Comparison of ENCODE assay signal across 8 mouse cellular contexts in genomic region chr11:103997385-103997784, GRCm38 (mm10). TPM values are rescaled to one million over a fixed set of nuclear protein-coding genes. Genes with fewer than 3 reads are reported as not detected.
DNase-seq lines count a peak whose midpoint lies in the region; ATAC-seq and TF ChIP-seq lines count a peak whose summit lies in the region.

No protein-coding gene starts in this region.

- no peaks in the 10 kb centered on the region for H3K79me2 ChIP-seq in C2C12 (ENCODE audit: control insufficient read depth, insufficient read depth)

- H3K36me3 ChIP-seq in C2C12 (ENCODE audit: control insufficient read depth, insufficient read depth): no peaks in the 10 kb centered on the region

- no peak for ATAC-seq in erythroblast, adult 5-6 weeks (replicated peaks; ENCODE audit: low FRiP score, poor library complexity, severe bottlenecking)

- H3K4me3 ChIP-seq in C2C12 (ENCODE audit: insufficient read depth, poor library complexity, severe bottlenecking): no peak overlapping the region

- H3ac ChIP-seq in C2C12 (ENCODE audit: control insufficient read depth, insufficient read length, low read depth): no peak overlapping the region

- peak; percentile 74 for DNase-seq in ES-CJ7 (ENCODE audit: low read depth, low spot score)
- peak; percentile 79 for DNase-seq in cerebellum, adult 11 months
- DNase-seq in frontal cortex, postnatal 10 days (ENCODE audit: low spot score in 2 of 2): peak; percentile 56 to 73
- peak; percentile 51 to 79 for DNase-seq in layer of hippocampus, adult 8-10 months (ENCODE audit: low spot score in 2 of 2)
- peak; percentile 25 for DNase-seq in lung, postnatal 25 days (ENCODE audit: low spot score)
- DNase-seq in skeletal muscle tissue, adult 2 months (ENCODE audit: low read depth, low spot score): peak; percentile 34

- no peaks in the 10 kb centered on the region for H3K27me3 ChIP-seq in C2C12 (ENCODE audit: control insufficient read depth, insufficient read depth, insufficient read length)

- TF ChIP-seq CTCF in C2C12 (IDR thresholded peaks at IDR 0.05; ENCODE audit: control insufficient read depth, insufficient read depth, insufficient read length): peak; percentile 71

- H3K79me3 ChIP-seq in C2C12 (ENCODE audit: low read depth): no peaks in the 10 kb centered on the region

TF ChIP-seq in C2C12, 6 proteins besides CTCF, POLR2A, EP300 and RAD21:
- no peak for TF ChIP-seq MYOD1 (IDR thresholded peaks at IDR 0.05; ENCODE audit: control insufficient read depth, insufficient read length, low read depth)
- no peak for TF ChIP-seq MYOG (IDR thresholded peaks at IDR 0.05; ENCODE audit: control insufficient read depth, extremely low read depth, insufficient read length)
- no peak for TF ChIP-seq CEBPB (IDR thresholded peaks at IDR 0.05; ENCODE audit: low read depth)
- no peak for TF ChIP-seq MAX (IDR thresholded peaks at IDR 0.05)
- TF ChIP-seq FOSL1 (IDR thresholded peaks at IDR 0.05; ENCODE audit: insufficient read depth, low read length, poor library complexity, severe bottlenecking): no peak
- TF ChIP-seq USF1 (IDR thresholded peaks at IDR 0.05; ENCODE audit: low read depth): no peak
TF ChIP-seq in C2C12: peak in this region for 0.

RNA-seq across cellular contexts. Expression of gene Arf2, which starts 30.8 kb away (rescaled TPM):
- polyA plus RNA-seq in C2C12 (2012; fragmentation: generic; extraction: Trizol): 27.9 TPM
- 10 to 100 TPM; 39.1 to 55.3 (median 42.5) TPM for total RNA-seq in layer of hippocampus, adult 8-10 months (2022)
- total RNA-seq in erythroblast, adult 5-6 weeks (2015; ENCODE audit: low replicate concordance): 7.5 and 9.4 TPM in 2 replicates
- total RNA-seq in erythroblast, adult 5-6 weeks (2017; ENCODE audit: low replicate concordance): 9.9 and 10.5 TPM in 2 replicates

RNA-seq across cellular contexts. Expression of gene Nsf, which starts 43.5 kb away (rescaled TPM):
- polyA plus RNA-seq in C2C12 (2012; fragmentation: generic; extraction: Trizol): 25.1 TPM
- 1,000 to 10,000 TPM; 1,076 to 1,216 (median 1,154) TPM for total RNA-seq in layer of hippocampus, adult 8-10 months (2022)
- 7.9 and 14.4 TPM in 2 replicates for total RNA-seq in erythroblast, adult 5-6 weeks (2015; ENCODE audit: low replicate concordance)
- 13.5 and 14.5 TPM in 2 replicates for total RNA-seq in erythroblast, adult 5-6 weeks (2017; ENCODE audit: low replicate concordance)

Comparison
In these comparisons a context has a peak if more than half of its experiments do, and no peak if none do; other contexts are left out.
1. DNase-seq: peak in every context shown above with its lines; median percentile 79 in cerebellum, adult 11 months; 74 in ES-CJ7; 65 in layer of hippocampus, adult 8-10 months; 64 in frontal cortex, postnatal 10 days; 34 in skeletal muscle tissue, adult 2 months; 25 in lung, postnatal 25 days.
2. RNA of gene Nsf, which starts 43.5 kb away (total RNA-seq): 1,076 to 1,216 TPM in layer of hippocampus, adult 8-10 months; 7.9 to 14.5 TPM in erythroblast, adult 5-6 weeks; every median in the first group is over 10 times any median in the second.